Mouse (Mus musculus): ENCODE data around the gene Tubd1. TPM values are rescaled to one million over a fixed set of nuclear protein-coding genes. Genes with fewer than 3 reads are reported as not detected.

Tubd1 gene
- total and polyA plus RNA-seq, 3 experiments: 1.7 to 8.1 (median 6.6) TPM

DNA sequence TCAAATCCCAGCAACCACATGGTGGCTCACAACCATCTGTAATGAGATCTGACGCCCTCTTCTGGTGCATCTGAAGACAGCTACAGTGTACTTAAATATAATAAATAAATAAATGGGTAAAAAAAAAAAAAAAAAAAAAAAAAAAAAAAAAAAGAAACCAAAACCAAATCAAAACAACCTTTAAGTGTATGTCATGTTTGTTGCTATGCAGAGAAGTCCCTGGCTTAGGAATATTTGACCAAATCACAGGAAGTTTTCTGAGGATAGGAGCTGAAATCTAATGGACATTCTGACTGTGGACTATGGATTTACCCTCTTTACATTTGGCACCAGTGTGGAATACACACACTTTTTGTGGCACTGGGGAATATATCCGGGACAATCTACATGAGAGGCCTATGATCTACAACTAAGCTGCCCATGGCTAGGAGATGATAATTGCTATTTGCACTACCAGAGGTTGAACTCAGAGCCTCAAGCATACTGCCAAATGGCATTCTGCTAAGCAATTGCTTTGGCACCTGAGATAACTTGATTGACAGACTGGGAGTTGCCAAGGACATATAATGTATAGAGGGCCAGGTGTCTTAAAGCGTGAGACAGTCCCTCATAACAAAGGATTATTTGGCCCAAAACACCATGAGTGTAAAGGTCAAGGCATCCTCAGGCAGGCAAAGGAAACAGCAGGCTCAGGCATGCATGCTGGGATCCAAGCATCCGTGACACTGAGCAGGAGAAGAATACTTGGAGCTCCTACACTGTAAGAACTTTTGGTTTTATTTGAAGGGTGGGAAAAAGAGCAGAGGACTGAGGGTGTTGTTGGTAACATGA lies 54.8 kb downstream of the Tubd1 start:
- no peak for DNase-seq

DNA sequence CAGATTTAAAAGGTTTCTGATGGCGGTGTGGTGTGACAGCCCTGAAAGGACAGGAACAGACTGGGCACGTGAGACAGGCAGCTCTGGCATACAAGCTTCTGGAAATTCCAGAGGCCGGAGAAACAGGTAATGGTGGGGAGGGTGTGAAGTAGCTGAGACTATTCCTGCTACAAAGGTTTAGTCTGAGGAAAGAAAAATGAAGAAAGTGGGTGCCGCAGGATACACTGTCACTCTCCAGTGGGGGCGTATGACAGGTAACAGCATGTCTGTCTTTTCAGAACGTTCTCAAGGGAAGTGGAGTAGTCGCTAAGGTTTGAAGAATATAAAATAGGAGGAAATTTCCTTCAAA lies 55.4 kb downstream of the Tubd1 start:
- DNase-seq: no peak

DNA sequence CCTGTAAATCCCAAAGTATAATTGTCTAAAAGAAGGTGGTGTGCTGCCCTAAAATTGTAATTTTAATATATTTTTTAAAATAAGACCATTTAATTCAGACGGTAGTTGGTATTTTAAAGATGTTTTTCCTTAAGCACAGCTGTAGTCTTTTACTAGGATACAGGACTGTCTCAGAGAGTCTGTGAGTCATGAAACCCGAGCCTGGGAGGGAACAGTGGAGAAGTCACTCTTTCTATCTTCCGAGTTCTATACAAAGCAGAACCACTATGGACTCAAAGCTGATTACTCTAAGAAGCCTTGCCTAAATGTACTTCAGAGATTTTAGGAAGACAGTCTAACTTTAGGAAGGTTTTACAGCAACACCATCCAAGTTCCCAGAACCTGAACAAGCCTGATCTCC lies 57.3 kb downstream of the Tubd1 start:
- DNase-seq: no peak

DNA sequence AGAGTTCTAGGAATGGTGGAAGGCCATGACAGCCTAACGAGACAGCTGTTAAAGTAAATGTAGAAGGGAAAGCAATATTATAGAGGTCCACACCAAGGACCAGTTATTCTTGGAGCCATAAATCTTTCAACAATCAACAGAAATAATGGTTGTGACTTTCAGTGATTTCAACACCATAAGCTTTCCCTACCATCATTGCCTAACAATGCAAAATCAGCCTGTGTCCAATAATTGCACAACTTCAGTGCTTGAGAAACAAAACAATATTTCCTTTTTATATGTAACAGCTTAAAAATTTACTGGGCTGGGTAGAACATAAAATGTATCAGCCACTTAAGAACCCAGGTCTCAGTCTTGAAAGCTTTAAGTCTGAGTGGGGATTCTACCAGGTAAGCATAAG lies 58.9 kb downstream of the Tubd1 start:
- no peak for DNase-seq

DNA sequence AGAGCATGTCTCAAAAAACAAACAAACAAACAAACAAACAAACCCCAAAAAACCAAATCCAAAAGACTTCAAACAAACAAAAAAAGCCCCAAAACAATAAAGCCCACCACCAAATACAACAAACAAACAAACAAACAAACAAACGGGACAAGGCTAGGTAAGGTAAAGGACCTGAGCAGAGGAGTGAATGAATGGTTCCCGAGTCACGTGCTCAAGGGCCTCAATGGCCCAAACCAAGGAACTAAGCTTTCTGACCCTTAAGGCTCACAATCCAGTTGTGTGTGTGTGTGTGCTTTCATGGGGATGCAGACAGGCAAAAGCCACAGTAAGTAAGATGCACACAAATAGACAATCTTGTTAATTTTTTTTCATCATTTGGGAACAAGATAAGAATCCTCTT lies 59.5 kb downstream of the Tubd1 start:
- no peak for DNase-seq

DNA sequence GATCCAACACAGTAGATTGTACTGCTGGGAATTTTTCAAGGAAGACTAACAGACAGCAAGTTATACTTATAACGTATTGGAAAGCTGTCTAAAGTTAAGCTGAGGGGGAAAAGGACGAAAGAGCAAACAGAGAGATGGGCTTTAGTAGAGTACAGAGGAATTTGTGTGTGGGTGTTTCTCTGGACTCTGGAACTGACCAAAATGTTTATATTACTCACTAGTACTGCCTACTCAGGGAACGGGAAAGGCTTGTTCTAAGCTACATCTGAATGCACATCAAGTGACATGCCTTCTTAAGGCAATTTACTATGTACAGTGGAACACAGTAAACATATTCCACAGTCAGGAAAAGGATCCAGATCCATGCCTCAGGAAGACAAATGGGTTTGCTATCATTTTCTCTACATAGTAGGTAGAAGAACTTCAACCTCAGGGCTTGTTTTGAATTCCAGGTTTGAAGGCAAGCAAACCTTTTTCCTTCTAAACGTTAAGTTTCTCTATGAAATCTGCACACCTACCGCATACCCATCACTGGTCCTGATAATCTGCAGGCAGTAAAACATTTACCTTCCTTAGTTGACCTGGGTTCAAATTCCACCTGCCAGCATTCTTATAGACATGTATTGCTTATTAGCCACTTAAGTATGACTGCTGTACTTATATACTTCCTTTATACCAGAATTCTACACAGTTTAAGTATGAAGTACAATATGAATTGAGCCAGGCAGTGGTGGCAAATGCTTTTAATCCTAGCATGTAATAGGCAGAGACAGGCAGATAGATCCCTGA lies 60.1 kb downstream of the Tubd1 start:
- DNase-seq: no peak

DNA sequence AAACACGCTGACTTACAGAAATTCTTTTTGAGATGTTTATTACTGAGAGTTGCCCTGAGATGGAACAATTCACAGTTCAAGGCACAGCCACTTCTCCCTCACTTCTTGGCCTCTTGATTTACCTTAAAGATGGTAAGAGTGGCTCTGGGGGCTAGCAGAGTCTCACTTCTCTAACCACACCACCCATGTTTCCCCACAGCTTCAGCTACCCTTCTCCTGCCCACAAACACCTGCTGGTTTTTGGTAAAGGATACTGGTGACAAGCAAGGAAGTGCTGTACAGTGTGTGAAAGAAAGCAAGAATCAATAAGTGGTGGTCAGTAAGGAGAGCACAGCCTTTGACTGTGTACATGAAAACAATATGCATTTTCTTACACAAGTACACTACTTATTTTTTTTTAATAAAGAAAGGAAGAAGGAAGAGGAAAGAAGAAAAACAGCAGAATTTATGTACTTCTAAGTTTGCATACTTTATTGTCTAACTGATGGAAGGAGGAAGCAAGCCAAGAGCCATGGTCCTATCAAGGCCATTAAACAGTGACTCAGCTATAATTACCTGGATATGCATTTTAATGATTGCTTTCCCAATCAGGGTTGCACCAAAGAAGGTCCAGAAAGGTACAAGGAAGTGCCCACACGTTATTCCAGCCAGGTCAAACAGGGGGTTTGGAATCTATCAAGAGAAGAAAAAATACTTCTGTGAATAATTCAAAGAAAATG lies 62.0 kb downstream of the Tubd1 start:
- DNase-seq: no peak

DNA sequence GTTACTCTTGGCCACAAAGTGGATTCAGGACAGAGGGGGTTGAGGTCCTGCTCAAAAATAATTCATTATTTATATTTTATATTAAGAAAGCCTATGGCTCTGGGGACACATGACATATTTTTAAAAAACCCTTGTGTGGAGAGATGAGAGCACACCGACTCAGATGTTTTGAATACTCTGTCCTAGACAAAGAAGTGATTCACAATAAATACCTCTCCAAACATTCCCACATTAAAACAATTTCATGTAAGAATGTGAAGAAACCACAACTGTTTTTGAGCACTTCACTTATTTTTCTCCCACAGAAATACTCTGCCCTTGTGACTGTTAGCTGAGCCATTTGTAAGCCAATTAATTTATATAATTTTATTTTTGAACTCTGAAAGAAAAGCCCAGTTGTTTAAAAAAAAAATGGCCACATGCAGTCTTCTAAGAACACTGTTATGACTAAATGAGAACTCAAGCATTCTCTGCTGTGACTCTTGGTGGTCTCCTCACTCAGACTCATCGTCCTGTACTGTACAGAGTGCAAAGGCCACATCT lies 63.1 kb downstream of the Tubd1 start:
- DNase-seq: no peak

DNA sequence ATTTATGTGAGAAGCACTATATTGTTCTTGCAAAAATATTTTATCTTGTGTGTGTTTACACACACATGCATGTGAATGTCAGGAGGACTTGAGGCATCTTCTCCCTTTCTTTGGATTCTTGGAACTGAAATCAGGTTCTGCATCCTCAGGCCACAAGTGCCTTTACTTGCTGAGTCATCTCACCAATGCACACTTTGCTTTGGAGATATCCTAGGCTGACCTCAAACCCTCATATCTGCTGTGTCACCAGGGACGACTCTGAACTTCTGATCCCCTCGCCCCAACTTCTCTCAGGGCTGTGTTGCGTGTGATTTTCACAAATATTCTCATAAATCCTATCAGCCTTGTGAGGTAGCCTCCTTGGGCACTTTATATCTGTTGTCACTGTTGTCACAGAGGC lies 65.4 kb downstream of the Tubd1 start:
- no peak for DNase-seq

DNA sequence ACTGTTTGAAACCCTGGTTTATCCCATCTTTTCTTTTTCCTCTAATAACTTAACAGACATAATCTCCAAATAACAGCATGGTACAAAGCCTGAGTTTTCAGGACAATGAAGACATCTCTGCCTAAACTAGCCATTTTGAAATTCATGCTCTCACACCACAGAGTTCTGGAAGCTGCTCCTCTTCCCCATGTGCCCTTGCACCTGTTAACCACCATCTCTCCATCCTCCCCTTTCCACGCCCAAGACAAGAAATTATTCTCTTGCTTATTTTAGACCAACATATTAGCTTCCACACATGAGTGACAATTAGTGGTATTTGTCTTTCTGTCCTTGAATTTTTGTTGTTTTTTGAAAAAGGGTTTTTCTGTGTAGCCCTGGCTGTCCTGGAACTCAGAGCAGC lies 67.2 kb downstream of the Tubd1 start:
- DNase-seq: no peak

DNA sequence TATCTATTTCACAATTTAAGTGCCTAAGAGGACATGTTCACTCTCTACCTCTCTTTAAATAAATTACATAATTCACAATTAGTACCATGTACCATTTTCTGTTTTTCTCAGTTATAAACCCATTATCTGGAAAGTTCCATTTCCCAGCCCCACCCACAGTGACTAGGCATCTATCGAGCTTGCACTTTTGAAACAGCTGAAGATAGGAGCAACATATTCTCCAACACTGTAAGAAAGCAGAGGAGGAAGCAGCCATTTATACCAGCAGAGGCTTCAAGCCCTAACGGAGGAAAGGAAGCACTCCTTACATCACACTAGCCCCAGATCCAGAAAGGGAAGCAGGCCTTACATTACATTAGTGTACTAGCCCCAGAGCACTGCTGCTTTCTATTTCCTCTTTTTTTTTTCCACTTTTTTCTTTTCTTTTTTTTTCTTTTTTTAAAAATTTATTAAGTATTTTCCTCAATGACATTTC lies 69.3 kb downstream of the Tubd1 start:
- peak; percentile 52 for DNase-seq

DNA sequence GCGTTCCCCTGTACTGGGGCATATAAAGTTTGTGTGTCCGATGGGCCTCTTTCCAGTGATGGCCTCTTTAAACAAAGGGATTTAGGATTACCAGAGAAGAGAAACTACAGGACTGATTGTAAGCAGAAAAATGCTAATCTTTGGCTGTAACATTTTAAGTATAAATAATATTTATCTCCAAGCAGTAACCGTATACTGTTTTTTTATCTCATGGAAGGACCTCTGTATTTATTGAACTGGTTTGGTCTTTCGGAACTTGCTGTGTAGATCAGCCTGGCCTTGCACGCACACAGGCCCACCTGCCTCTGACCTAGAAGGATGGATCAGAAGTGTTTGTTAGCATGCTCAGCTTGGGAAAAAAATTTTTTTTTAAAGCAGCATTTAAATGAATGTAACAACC lies 69.8 kb downstream of the Tubd1 start:
- DNase-seq: no peak

Small RNA genes lying within 50 kb of the gene (microRNA-seq; reads per million reads assigned to microRNA genes)
- gene Mir21a: 5,174 to 39,467 reads per million in 2 experiments

Other genes with a start within 250 kb of the Tubd1 start
- gene Med13, start 187.4 kb upstream of the Tubd1 start, total RNA-seq (2021): 10 to 100 TPM; 35.7 to 51.4 TPM
- 6.9 and 9.5 TPM in 2 replicates for gene Med13, start 187.4 kb upstream of the Tubd1 start, polyA plus RNA-seq (2012; rRNA removed)
- gene Rnft1, start 60.3 kb upstream of the Tubd1 start, total RNA-seq (2021): 10 to 100 TPM; 32.2 to 48.3 TPM
- gene Rnft1, start 60.3 kb upstream of the Tubd1 start, polyA plus RNA-seq (2012; rRNA removed): 1.8 and 2.6 TPM in 2 replicates
- gene Rps6kb1, start 186 bp upstream of the Tubd1 start, total RNA-seq (2021): 10 to 100 TPM; 38.1 to 39.8 TPM
- 3.3 and 4.0 TPM in 2 replicates for gene Rps6kb1, start 186 bp upstream of the Tubd1 start, polyA plus RNA-seq (2012; rRNA removed)
- gene Vmp1, start 138.8 kb downstream of the Tubd1 start, total RNA-seq (2021): 100 to 1,000 TPM; 124 to 139 TPM
- 12.9 and 18.3 TPM in 2 replicates for gene Vmp1, start 138.8 kb downstream of the Tubd1 start, polyA plus RNA-seq (2012; rRNA removed)
- 10 to 100 TPM; 11.7 to 17.4 TPM for gene Ptrh2, start 139.0 kb downstream of the Tubd1 start, total RNA-seq (2021)
- 3.0 and 6.2 TPM in 2 replicates for gene Ptrh2, start 139.0 kb downstream of the Tubd1 start, polyA plus RNA-seq (2012; rRNA removed)
- gene Cltc, start 212.6 kb downstream of the Tubd1 start, total RNA-seq (2021): 100 to 1,000 TPM; 256 to 440 TPM
- 63.5 and 81.1 TPM in 2 replicates for gene Cltc, start 212.6 kb downstream of the Tubd1 start, polyA plus RNA-seq (2012; rRNA removed)

Measured in adrenal gland, adult 2 months (tissue).